Mouse (Mus musculus): ENCODE measurements at regions not wholly inside any gene's neighbourhood (a gene's known extent, or its start where the extent isn't known, plus 50 kb on each side); places are given as distances from the start of the nearest gene placed in this dataset.

GRCm38 (mm10) chr5:119777836-119778235, 54.6 kb upstream of the Tbx5 start:
- no peak overlapping the region for H3K4me3 ChIP-seq
- no peak overlapping the region for H3K27ac ChIP-seq
- WGBS: 17% methylated on average over 2 of the region's 2 CpGs
- H3K9me3 ChIP-seq (replicated peaks): no peaks in the 10 kb centered on the region
- H3K4me1 ChIP-seq: peaks cover 27% of the 10 kb centered on the region
- peaks cover 24% of the 10 kb centered on the region for H3K27me3 ChIP-seq (ENCODE audit: low read depth, poor library complexity, severe bottlenecking)
- DNase-seq (ENCODE audit: low spot score): no peak
- H3K36me3 ChIP-seq: no peaks in the 10 kb centered on the region

GRCm38 (mm10) chr5:119781375-119781774, 51.1 kb upstream of the Tbx5 start:
- H3K27me3 ChIP-seq (ENCODE audit: low read depth, poor library complexity, severe bottlenecking): peaks cover 18% of the 10 kb centered on the region
- H3K4me1 ChIP-seq: peaks cover 27% of the 10 kb centered on the region
- no peak overlapping the region for H3K27ac ChIP-seq
- H3K9me3 ChIP-seq (replicated peaks): no peaks in the 10 kb centered on the region
- no peak overlapping the region for H3K4me3 ChIP-seq
- no peak for DNase-seq (ENCODE audit: low spot score)
- WGBS: 59% methylated on average over 5 of the region's 5 CpGs
- no peaks in the 10 kb centered on the region for H3K36me3 ChIP-seq
